Mouse (Mus musculus): ENCODE results near the gene Lamb1.

Gene Lamb1

GRCm38 (mm10) chr12:31283617-31284136 is 18.6 kb downstream of the Lamb1 start:
- DNase-seq (ENCODE audit: low spot score in 2 of 2), result no peak

- DNase-seq (ENCODE audit: low spot score in 2 of 2), result no peak
Measured at GRCm38 (mm10) chr12:31289046-31289445, 24.0 kb downstream of the Lamb1 start.

GRCm38 (mm10) chr12:31290951-31291350 is 25.9 kb downstream of the Lamb1 start:
- DNase-seq (ENCODE audit: low spot score in 2 of 2), result no peak

- no peak for DNase-seq (ENCODE audit: low spot score in 2 of 2)
Measured at GRCm38 (mm10) chr12:31293361-31294142, 28.5 kb downstream of the Lamb1 start.

- no peak for DNase-seq (ENCODE audit: low spot score in 2 of 2)
Measured at GRCm38 (mm10) chr12:31294526-31294925, 29.5 kb downstream of the Lamb1 start.

GRCm38 (mm10) chr12:31294996-31295395 is 30.0 kb downstream of the Lamb1 start:
- no peak for DNase-seq (ENCODE audit: low spot score in 2 of 2)

GRCm38 (mm10) chr12:31295505-31295904 is 30.5 kb downstream of the Lamb1 start:
- DNase-seq (ENCODE audit: low spot score in 2 of 2), result no peak

- DNase-seq (ENCODE audit: low spot score in 2 of 2), result no peak
Measured at GRCm38 (mm10) chr12:31296097-31296496, 31.1 kb downstream of the Lamb1 start.

- DNase-seq (ENCODE audit: low spot score in 2 of 2), result no peak
Measured at GRCm38 (mm10) chr12:31298122-31298521, 33.1 kb downstream of the Lamb1 start.

GRCm38 (mm10) chr12:31298530-31298929 is 33.5 kb downstream of the Lamb1 start:
- DNase-seq (ENCODE audit: low spot score in 2 of 2), result no peak

GRCm38 (mm10) chr12:31299126-31299525 is 34.1 kb downstream of the Lamb1 start:
- no peak for DNase-seq (ENCODE audit: low spot score in 2 of 2)

- no peak for DNase-seq (ENCODE audit: low spot score in 2 of 2)
Measured at GRCm38 (mm10) chr12:31299676-31300197, 34.7 kb downstream of the Lamb1 start.

- no peak for DNase-seq (ENCODE audit: low spot score in 2 of 2)
Measured at GRCm38 (mm10) chr12:31300276-31300675, 35.2 kb downstream of the Lamb1 start.

GRCm38 (mm10) chr12:31302266-31302665 is 37.2 kb downstream of the Lamb1 start:
- DNase-seq (ENCODE audit: low spot score in 2 of 2), result no peak

- no peak for DNase-seq (ENCODE audit: low spot score in 2 of 2)
Measured at GRCm38 (mm10) chr12:31302766-31303511, 37.9 kb downstream of the Lamb1 start.

GRCm38 (mm10) chr12:31306075-31306675 is 41.1 kb downstream of the Lamb1 start:
- no peak for DNase-seq (ENCODE audit: low spot score in 2 of 2)

- no peak for DNase-seq (ENCODE audit: low spot score in 2 of 2)
Measured at GRCm38 (mm10) chr12:31307011-31307410, 42.0 kb downstream of the Lamb1 start.

GRCm38 (mm10) chr12:31307756-31308155 is 42.7 kb downstream of the Lamb1 start:
- no peak for DNase-seq (ENCODE audit: low spot score in 2 of 2)

GRCm38 (mm10) chr12:31310687-31311086 is 45.7 kb downstream of the Lamb1 start:
- DNase-seq (ENCODE audit: low spot score in 2 of 2), result no peak

GRCm38 (mm10) chr12:31311671-31312265 is 46.7 kb downstream of the Lamb1 start:
- no peak for DNase-seq (ENCODE audit: low spot score in 2 of 2)

GRCm38 (mm10) chr12:31312281-31312680 is 47.2 kb downstream of the Lamb1 start:
- DNase-seq (ENCODE audit: low spot score in 2 of 2), result no peak

GRCm38 (mm10) chr12:31313136-31313535 is 48.1 kb downstream of the Lamb1 start:
- no peak for DNase-seq (ENCODE audit: low spot score in 2 of 2)

Measured in thymus, postnatal 10 days (tissue).